Mouse (Mus musculus): ENCODE measurements around the gene Cox6b1.

DNA sequence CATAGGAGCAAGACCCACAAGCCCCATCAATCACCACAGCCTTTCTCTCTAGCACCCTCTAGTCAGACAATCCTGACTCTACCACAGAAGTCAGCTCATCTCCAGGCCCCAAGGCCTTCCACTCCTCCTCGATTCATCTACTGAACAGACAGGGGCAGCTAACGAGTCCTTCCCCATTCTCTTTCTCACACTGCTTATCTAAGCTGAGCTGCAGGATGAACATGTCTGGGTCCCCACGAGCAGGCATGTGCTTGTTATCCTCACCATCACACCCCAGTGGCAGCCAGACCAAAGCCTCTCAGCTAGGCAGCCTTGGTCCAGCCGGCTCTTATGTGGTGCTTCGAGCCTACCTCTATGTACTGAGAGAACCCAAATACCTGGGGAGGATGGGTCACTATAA is 53.6 kb downstream of the Cox6b1 start:
- TF ChIP-seq POLR2A (IDR thresholded peaks at IDR 0.05; ENCODE audit: insufficient read depth, low read depth, low read length): no peak
- no peak for TF ChIP-seq CTCF (IDR thresholded peaks at IDR 0.05; ENCODE audit: insufficient read depth, low read depth, low read length)
